Mouse (Mus musculus) left cerebral cortex, adult 2 months (tissue): ENCODE measurements around the gene Zbtb20. TPM values are rescaled to one million over a fixed set of nuclear protein-coding genes. Genes with fewer than 3 reads are reported as not detected.

ENCODE experiments used
- DNase-seq, 2 experiments: peaks; one replicate each; pipeline ENCODE4 v3.0.0; 2021 to 2022; ENCODE audit warnings: low spot score in 2 of 2, mixed read lengths in 1 of 2; ENCODE audit errors: extremely low spot score in 1 of 2
- H3K27ac ChIP-seq: fragments of 200-600 bp; 2 replicates; pipeline ENCODE4 v1.8.1; 2022
- H3K4me3 ChIP-seq: fragments of 200-600 bp; 2 replicates; pipeline ENCODE4 v1.8.1; 2022
- CTCF ChIP-seq: fragments of 200-600 bp; IDR thresholded peaks from 2 replicates; pipeline ENCODE4 v1.8.1; 2022; ENCODE audit warnings: antibody characterized with exemption, mild to moderate bottlenecking, moderate library complexity
- intact Hi-C: fragments of 180-260 bp; cut with DNase I; formaldehyde crosslinking; loops from one replicate; pipeline ENCODE4 v1.15.1; 2025
- total RNA-seq, 2 experiments: library from RNA; stranded (reverse); gene quantifications; 2 replicates each; pipeline ENCODE4 v1.2.3; 2021

Zbtb20 gene
- total RNA-seq, 2 experiments from 2014 or later: 46.5 to 57.6 TPM

GRCm38 (mm10) chr16:43474941-43475728 lies 599.5 kb downstream of the Zbtb20 start:
- DNase-seq: no peak
- Histone ChIP-seq H3K27ac (no peak overlapping the region), H3K4me3 (no peak overlapping the region)
- no peak for TF ChIP-seq CTCF
- intact Hi-C loops: no loop called here

- no peak overlapping the region for H3K27ac ChIP-seq
These were observed 601.2 kb downstream of the Zbtb20 start for GRCm38 (mm10) chr16:43476921-43477320.

DNA sequence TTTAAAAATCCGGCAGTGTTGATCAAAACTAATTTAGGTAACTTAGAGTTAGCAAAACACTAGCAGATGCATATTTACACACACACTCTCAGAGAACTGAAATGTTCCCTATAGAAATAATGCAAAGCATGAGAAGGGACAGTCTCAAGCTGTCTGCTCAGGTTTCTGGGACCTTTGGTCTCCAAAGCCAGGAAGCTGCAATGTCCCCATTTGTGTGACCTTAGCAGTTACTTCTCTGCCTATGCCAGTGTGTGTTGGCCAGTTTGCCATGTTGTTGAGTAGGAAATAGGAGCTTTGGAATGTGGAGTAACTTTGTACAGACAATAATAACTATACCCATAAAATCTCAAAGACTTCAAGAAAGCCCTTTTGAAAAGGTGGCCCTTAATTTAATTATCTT lies 602.7 kb downstream of the Zbtb20 start:
- DNase-seq: no peak
- Histone ChIP-seq H3K27ac (no peak overlapping the region), H3K4me3 (no peak overlapping the region)
- TF ChIP-seq CTCF: no peak
- intact Hi-C loops: no loop called here

More at GRCm38 (mm10) chr16:43476921-43477320, 601.2 kb downstream of the Zbtb20 start:
- TF ChIP-seq CTCF: no peak
- DNase-seq: no peak
- no peak overlapping the region for H3K4me3 ChIP-seq
- intact Hi-C loops: no loop called here

GRCm38 (mm10) chr16:43480532-43480931 lies 604.9 kb downstream of the Zbtb20 start:
- Histone ChIP-seq H3K27ac (no peak overlapping the region), H3K4me3 (no peak overlapping the region)
- no peak for TF ChIP-seq CTCF
- no peak for DNase-seq
- intact Hi-C loops: no loop called here

DNA sequence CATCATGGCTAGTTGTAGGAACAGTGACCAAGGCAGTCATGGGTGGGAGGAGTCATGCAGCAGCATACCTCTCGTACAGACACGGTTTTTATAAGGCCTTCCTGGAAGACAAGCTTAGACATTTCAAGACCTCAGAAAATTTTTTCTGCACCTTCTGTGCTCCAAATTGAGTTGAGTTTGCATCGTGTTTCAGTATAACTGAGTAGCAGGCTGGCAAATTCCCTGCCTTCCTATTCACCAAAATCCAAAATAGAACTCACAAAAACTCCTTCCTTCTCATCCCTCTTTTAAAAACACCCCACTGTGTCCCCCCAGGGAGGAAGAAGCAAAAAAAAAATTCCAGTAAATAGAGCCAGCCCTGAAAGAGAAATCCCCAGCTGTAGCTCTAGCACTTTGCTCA lies 606.4 kb downstream of the Zbtb20 start:
- TF ChIP-seq CTCF: no peak
- Histone ChIP-seq H3K4me3 (no peak overlapping the region), H3K27ac (no peak overlapping the region)
- intact Hi-C loops: no loop called here
- no peak for DNase-seq

DNA sequence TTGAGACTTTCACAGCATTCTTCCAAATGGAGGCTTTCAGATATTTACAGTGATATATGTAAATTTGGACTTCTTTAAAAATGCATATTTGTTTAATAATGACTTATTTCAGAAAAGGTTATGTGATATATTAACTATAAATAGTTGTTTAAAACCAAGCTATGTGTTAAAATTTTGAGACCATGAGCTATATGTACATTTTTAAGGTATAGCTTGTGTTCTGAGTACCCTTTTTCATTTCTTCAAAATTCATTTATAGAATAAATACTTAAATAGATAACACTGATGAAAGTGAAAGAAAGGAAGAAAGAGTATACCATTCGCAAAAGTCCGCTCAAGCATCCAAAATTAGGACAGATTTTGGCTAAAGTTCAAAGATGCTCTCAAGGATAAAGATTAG lies 607.1 kb downstream of the Zbtb20 start:
- intact Hi-C loops: no loop called here
- Histone ChIP-seq H3K4me3 (no peak overlapping the region), H3K27ac (no peak overlapping the region)
- no peak for DNase-seq
- TF ChIP-seq CTCF: no peak

- intact Hi-C loops: no loop called here
- no peak overlapping the region for H3K27ac ChIP-seq
- DNase-seq: no peak
- no peak overlapping the region for H3K4me3 ChIP-seq
- no peak for TF ChIP-seq CTCF
These were observed 608.7 kb downstream of the Zbtb20 start for GRCm38 (mm10) chr16:43484400-43484799.

- Histone ChIP-seq H3K27ac (no peak overlapping the region), H3K4me3 (no peak overlapping the region)
- intact Hi-C loops: no loop called here
- no peak for DNase-seq
- TF ChIP-seq CTCF: no peak
These were observed 613.7 kb downstream of the Zbtb20 start for GRCm38 (mm10) chr16:43489362-43489761.

GRCm38 (mm10) chr16:43489984-43490383 lies 614.3 kb downstream of the Zbtb20 start:
- intact Hi-C loops: no loop called here
- Histone ChIP-seq H3K4me3 (no peak overlapping the region), H3K27ac (no peak overlapping the region)
- DNase-seq: no peak
- no peak for TF ChIP-seq CTCF

- TF ChIP-seq CTCF: no peak
- no peak overlapping the region for H3K27ac ChIP-seq
- H3K4me3 ChIP-seq: no peak overlapping the region
- intact Hi-C loops: no loop called here
- no peak for DNase-seq
These were observed 617.2 kb downstream of the Zbtb20 start for GRCm38 (mm10) chr16:43492863-43493262.

- TF ChIP-seq CTCF: no peak
- Histone ChIP-seq H3K27ac (no peak overlapping the region), H3K4me3 (no peak overlapping the region)
- DNase-seq: no peak
- intact Hi-C loops: no loop called here
These were observed 618.1 kb downstream of the Zbtb20 start for GRCm38 (mm10) chr16:43493596-43494385.

DNA sequence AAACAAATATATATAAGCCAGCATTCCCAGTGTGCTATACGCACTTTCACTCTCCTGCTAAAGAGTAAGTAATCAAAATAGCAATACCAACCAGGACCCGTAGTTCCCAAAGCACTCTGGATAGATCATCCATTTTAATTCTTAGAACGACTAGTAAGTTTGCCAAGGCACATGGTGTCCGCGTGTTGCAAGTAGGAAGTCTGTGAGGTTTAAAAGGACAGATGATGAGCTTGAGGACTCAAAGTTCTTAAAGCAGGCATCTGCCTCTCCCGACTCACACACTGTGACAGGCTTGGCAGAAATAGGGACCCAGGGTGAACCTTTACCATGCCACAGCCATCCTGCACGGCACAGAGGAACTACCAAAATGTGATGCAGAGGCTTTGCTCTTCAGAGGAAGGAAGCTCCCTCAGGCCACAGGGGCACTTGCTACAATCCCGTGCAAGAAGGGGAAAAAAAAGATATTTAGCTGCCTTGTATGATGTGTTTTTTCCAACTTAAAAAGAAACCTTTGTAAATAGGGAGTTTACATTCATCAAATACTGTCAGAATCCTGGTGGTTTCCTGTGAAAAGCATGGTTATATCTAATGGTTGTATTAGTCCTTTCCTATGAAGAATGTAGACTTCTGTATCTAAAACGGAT lies 619.6 kb downstream of the Zbtb20 start:
- intact Hi-C loops: no loop called here
- no peak for DNase-seq
- H3K27ac ChIP-seq: no peak overlapping the region
- H3K4me3 ChIP-seq: no peak overlapping the region
- no peak for TF ChIP-seq CTCF
